Mouse (Mus musculus): ENCODE results near the gene Tra2a. TPM values are rescaled to one million over a fixed set of nuclear protein-coding genes. Genes with fewer than 3 reads are reported as not detected.

Tra2a gene
- polyA plus RNA-seq (2012; rRNA removed): 39.2 and 43.8 TPM in 2 replicates

GRCm38 (mm10) chr6:49263847-49264243 is at the start of gene Tra2a:
Gene Tra2a, minus strand, starts transcription at chr6:49264033.

DNA sequence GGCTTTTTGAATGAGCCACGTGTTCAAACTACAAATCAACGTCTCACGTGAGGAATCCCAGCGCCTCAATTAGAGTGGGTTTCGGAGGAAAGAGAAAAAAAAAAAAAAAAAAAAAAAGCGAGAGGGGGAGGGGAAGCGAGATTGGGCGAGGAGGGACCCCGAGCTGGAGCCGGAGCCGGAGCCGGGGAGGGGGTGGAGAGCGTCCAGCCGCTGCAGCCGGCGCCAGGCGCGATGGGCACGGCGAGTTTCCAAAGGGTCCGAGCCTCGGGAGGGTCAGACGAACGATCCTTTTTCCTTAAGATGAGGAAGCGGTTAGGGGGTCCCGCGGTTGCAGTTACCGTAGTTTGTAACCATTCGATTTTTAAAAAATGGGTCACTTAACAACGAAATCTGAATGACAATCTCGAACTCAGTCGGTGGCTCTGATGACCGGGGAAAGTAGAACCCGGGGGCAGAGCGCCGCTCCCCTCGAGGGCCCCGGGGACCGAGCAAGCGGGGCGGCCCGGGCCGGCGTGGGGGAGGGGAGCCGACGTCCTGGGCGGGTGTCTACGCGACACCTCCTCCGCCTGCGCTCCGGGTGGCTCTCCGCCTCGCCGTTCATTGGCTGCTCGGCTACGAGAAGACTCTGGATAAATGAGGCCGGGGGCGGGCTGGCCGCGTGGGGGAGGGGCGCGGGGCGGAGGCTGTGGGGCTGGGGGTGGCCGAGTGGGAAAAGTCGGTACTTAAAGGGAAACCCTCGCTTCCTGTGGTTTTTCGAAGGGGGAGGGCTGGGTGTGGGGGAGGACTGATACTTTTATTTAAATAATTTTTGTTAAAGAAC is 48.7 kb downstream of the Tra2a start, which contains the start of gene Igf2bp3:
Gene Igf2bp3, minus strand, starts transcription at position 30 of the 820 bp plus-strand sequence.

Other genes with a start within 250 kb of the Tra2a start
- gene Gpnmb, start 227.5 kb downstream of the Tra2a start, polyA plus RNA-seq (2012; rRNA removed): 14.5 and 44.0 TPM in 2 replicates
- 23.5 and 30.1 TPM in 2 replicates for gene Malsu1, start 190.2 kb downstream of the Tra2a start, polyA plus RNA-seq (2012; rRNA removed)
- gene Igf2bp3, start 49.1 kb downstream of the Tra2a start, polyA plus RNA-seq (2012; rRNA removed): 0.12 and 0.18 TPM in 2 replicates
- 4.2 and 4.4 TPM in 2 replicates for gene Ccdc126, start 55.2 kb upstream of the Tra2a start, polyA plus RNA-seq (2012; rRNA removed)
- gene Fam221a, start 103.7 kb upstream of the Tra2a start, polyA plus RNA-seq (2012; rRNA removed): 7.1 and 10.0 TPM in 2 replicates
- gene Stk31, start 131.6 kb upstream of the Tra2a start, polyA plus RNA-seq (2012; rRNA removed): not detected in 2 replicates